Mouse (Mus musculus) thymus, postnatal 4 days (tissue): Measurements from ENCODE around the gene Pigv.

Source experiments
- DNase-seq: peaks from one replicate; pipeline ENCODE4 v3.0.0; 2021

The Pigv gene

DNA sequence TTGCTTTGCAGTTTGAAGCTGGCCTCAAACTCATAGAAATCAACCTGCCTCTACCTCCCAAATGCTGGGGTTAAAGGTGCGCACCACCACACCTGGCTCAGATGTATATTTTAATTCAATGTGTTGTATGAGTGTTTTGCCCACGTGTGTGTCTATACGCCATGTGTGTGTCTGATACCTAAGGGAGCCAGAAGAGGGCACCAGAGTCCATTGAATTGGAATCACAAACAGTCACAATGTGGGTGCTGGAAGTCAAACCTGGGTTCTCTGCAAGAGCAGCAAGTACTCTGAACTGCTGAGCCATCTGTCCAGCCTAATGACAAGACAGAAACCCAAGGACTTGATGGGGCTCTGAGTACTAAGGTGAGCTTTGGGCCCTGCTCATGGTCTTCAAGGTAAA lies 27.3 kb downstream of the Pigv start:
- no peak for DNase-seq

DNA sequence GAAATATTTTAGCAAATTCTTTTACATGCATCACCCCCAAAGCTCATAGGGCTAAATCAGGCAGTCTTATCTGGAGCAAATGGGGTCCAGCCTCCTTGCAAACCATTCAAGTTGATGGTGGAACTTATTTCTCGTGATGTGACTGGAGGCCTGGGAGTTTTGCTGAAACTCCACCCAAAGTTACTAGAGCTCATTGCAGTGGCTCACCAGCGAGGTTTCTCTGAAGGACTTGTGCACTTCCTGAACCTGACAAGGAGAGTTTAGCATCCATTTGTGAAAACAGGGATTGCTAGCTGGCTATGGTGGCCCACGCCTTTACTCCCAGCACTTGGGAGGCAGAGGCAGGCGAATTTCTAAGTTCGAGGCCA lies 38.4 kb downstream of the Pigv start:
- DNase-seq = no peak

DNA sequence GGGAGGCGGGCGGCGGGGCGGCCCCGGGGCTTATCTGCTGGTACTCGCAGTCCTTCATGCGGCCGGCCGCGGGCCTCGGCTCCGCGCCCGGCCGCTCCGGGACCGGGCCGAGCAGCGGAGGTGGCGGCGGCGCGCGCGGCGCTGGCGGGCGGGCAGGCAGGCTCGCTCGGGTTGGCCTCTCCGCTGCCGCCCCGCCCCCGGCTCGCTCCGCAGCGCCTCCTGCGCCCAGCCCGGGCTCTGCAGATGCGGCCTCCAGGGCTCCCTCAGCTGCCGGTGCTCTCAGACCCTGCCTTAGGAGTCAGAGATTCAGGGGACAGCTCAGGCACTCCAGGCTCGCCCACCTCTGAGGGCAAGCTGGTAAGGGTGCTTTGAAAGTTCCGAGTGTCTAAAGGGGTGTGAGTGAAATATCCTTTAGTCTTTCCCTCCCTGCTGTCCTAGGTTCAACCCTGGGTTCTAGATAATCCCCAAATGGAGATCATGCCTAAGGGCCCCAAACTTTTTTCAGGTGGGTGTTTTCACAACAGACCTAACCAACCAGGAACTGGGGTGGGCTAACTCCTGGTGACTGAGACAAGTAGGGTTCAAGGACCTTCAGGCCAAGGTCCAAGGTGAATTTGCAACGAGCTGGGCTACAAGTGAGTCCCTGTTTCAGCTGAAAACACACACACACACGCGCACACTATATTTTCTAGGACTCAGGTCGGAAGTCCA lies 39.0 kb downstream of the Pigv start:
- peak; percentile 96 for DNase-seq

DNA sequence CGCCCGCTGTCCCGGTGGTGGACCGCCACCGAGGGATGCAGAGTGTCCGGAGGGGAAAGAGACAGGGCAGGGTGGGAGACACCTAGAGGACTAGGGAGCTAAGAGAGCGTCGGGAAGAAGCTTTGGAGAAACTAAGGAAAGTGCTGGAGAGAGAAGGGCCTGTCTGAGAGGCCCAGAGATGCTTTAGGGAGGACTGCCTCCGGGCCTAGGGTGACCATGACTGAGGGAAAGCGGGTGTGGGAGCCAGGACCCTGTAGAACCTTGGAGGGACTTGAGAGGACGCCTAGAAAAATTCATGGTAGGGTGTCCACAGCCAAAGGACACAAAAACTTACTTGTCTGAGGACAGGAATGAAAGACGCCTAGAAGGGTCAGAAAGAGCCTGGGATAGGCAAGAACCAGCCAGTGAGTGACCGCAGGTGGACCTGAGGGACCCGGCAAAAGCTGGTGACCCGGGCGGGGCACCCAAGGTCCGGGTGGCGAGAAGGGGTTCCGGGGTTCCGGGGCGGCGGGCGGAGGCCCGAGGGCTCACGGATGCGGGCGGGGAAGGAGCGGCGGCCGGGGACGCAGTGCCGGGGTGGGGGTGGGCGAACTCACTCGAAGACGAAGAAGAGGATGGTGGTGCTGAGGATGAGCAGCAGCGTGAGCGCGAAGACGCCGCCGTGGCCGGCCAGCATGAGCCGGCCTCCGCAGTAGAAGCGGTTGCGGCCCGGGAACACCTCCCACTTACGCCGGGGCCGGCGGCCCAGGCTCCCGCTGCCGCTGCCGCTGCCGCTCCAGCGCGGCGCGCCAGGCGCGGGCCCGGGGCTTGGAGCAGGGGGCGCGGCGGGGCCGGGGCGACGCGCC lies 39.7 kb downstream of the Pigv start:
- DNase-seq = peak; percentile 78

DNA sequence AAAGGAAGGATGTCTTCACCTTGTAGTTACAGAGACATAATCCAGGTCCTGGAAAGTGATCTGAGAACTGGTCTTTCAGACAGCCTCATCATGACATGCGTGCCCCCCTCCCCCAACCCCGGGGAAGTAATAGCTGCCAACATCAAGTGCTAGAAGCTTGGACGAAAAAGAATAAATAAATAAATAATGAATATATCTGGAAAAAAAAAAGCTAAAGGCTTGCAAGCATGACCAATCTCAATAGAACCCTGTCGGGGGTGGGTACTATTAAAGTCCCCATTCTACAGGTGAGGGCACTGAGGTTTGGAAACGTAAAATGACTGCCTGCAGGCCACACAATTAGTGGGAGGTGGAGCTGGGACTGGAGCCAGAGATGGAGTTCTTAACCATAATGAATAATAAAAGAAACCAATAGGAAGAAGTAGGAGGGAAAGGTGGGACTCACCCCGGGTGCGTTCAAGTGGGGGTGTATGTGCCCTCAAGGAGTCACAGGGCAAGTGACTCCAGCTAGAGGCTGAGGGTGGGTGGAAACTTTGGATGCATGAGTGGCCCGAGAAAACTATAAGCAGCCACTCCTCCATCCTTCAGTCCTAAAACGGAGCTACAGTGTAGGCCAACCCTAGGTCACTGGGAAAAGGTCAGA lies 40.6 kb downstream of the Pigv start:
- DNase-seq = no peak

DNA sequence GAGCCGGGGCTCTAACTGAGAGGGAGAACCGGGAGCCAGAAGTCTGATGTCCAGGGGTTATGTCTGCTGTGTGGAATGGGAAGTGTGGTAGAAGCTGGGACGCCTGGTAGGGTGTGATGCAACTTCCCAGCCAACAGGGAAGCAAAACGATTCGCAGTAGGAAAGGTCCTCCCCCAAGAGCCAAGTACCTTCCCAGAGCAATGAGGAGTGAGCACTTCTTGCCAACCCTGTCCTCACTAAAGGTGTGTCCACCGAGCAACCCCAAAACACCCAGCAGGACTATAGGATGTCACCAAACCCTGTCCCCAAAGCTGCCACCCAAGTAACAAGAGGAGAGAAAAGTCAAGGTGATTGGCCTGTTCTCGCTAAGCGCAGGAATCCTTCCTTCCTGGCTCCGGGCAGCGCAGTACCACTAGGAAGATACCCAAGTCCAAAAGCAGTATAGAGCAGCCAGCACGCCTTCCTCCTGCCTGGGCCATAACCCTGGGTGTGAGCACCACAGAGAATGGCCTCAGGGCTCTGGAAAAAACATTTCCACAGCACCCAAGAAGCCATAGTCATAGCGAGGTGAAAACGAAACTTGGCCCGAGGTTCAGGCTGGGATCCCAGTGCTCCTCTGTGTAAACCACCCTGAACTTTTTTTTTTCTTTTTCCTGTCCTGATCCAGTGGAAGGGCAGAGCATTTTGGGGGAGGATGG lies 41.2 kb downstream of the Pigv start:
- DNase-seq = no peak

DNA sequence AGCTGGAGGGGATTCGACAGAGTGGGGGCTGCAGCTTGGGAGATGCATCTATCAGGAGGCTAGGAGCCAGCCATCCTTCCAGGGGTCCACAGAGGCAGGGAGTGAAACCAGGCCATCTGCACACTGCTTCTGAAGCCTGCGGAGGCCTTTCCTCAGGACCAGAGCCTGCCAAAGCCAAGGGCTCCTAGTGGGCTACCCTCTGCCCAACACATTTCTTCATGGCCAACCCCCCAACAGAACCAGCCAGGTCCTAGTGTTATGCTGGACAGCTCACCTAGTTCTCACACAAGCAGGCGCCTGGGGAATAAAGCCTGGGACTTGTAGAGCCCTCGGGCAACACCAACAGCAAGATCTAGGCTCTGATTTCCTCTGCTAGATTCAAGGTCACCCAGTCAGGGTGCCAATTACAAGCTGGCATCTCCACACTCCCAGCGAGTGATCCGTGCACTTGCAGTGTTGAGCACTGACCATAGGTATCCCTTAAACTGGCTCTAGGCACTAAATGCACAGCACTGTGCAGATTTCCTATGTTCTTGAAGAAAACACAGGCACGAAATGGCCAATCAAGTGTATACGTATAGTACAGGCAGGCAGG lies 42.0 kb downstream of the Pigv start:
- DNase-seq = no peak

DNA sequence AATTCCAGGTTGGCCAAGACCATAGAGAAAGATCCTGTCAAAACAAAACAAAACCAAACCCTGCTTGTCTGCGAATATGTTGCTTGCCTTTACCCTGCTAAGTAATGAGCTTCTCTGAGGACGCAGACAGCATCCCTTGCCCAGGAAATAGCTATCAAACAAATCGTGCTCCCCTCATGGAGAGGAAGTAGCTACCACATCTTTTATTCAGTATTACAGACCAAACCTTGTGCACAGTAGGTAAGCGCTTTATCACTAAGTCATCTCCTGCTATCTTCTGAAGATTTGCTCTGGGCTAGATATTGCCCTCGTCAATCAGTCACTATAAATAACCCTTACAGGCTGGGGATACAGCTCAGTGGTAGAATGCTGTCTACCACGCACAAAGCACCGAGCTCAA lies 43.3 kb downstream of the Pigv start:
- DNase-seq = no peak

DNA sequence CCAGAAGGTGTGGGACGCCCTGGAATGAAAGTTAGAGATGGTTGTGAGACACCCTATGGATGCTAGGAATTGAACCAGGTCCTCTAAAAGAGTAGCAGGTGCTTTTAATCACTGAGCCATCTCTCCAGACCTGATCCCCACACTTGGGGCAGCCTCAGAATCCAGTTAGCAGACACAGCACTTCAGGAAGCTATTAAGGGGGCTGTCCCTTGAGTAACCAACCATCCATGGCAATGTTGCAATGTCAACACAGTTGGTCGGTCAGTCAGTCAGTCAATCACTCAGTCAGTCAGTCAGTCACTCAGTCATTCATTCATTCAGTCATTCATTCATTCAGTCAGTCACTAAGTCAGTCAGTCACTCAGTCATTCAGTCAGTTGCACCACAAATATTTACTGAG lies 43.9 kb downstream of the Pigv start:
- DNase-seq = no peak

DNA sequence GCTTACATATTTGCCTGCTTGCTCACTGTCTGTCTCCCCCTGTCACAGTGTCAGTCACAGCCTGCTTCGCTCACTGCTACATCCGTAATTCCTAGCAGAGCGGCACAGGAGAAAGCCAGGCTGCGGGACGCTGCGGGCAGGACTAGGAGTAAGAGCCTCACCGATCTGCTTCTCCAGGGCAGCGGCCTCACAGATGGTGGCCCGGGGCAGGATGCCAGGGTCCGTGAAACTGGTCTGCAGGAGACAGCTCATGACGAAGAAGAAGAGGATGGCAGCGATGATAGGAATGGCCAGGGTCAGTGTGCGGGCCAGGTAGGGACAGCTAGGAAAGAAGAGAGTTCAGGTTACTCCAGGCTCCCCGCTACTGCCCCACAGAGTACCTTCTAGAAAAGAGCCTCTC lies 45.4 kb downstream of the Pigv start:
- no peak for DNase-seq

DNA sequence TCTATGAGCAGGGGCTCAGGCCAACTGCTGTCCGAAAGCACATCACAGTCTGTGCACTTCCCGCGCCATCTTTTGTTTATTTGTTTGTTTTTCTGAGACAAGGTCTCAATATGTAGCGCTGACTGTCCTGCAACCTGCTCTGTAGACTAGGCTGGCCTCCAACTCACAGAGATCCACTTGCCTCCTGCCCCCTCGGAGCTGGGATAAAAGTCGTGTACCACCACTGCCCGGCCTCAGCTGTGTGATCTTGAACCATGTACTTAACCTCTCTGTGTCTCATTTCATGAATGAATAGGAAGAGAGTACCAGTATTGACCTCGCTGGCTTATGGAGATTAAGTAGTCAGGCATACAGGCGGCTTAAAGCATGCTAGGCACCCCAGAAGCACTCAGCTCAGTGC lies 45.8 kb downstream of the Pigv start:
- no peak for DNase-seq

DNA sequence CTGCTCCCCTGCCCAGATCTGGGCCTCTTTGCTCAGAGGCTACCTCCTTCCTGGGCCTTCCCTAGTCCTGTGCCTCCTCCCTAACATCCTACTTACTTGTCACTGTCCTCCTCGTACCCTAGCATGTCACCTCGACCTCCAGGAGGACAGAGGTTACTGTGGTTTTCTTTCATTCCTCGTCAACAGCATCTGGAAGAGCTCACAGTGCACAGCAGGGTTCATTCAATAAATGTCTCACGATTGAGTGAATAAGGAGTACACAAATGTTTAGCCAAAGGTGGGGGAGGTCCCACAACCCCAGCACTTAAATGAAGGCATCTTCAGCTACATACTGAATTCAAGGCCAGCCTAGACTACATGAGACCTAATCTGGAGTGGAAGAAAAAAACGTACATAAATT lies 46.2 kb downstream of the Pigv start:
- no peak for DNase-seq

DNA sequence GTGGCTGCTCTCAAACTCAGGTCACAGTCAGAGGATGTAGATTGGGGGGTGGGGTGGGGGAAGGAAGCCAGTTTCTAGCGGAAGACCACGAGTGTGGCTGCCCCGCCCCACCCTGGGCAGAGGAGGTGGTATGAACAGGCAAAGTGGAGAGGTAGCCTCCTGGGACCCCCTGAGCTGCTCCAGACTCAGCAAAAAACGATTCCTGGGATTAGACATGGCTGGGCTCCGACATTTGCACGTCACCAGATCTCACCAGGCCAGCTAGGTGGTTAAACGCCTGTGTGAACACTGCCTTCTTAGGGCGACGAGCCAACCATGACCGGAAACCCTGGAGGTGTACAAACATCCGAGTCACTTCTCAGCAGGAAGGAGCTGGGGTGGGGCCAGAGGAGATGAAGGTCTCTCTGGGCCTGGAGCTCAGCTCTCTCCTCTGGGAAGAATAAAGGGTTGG lies 46.8 kb downstream of the Pigv start:
- DNase-seq = peak; percentile 83

DNA sequence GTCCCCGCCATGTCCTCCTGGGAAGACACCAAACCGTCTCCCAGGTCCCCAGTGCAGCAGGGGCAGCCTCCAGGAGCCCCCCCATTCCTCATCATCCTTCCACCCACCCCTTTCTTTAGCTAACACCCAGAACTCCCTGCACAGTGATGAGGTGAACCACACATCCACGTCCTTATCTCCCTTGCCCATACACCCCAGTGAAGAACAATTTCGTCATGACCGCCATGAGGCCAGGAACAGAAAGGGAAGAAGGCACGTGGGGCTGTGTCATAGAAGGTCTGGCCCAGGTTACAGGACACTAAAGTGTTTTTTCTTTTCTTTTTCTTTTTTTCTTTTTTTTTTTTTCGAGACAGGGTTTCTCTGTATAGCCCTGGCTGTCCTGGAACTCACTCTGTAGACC lies 47.6 kb downstream of the Pigv start:
- no peak for DNase-seq

DNA sequence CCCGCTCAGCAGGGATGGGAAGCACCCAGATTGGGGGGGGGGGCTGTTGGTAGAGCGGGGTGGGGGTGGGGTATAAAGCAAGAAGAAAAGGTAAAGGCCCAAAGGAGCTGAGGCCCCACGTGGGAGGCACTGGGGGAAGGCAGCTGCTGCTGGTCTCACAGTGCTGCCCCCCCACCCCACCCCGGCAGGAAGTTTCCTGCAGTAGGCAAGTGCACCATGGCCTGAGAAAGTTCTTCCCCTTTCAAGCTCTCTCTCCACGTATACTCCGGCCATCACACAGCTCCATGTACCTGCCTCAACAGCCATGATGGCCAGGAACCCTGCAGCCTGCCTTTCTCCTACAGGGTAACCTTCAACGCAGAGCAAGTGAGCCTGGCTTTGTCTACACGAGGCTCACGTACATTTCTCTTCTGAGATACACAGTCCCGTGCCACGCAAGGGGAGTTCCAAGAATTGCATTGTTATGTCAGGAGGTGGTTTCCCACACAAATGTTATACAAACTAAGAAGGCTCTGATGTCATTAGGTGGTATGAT lies 50.2 kb downstream of the Pigv start:
- peak; percentile 64 for DNase-seq

DNA sequence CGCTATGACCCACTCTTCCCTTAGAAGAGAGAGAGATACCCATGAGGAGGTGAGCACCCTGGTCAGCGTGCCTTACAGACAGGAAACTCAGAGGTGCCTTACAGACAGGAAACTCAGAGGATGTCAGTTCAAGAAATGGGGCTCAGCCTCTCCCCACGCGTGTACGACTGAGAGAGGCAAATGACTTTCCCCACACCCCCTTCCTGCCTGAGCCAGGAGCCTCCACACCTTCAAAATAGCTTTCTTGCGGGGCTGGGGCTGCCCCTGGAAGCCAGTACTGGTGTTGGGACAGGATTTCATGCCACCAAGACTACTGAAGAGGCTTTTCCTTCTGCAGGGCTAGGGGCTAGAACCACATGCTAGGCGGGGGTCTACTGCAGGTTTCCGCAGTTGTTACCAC lies 51.8 kb downstream of the Pigv start:
- peak; percentile 49 for DNase-seq

DNA sequence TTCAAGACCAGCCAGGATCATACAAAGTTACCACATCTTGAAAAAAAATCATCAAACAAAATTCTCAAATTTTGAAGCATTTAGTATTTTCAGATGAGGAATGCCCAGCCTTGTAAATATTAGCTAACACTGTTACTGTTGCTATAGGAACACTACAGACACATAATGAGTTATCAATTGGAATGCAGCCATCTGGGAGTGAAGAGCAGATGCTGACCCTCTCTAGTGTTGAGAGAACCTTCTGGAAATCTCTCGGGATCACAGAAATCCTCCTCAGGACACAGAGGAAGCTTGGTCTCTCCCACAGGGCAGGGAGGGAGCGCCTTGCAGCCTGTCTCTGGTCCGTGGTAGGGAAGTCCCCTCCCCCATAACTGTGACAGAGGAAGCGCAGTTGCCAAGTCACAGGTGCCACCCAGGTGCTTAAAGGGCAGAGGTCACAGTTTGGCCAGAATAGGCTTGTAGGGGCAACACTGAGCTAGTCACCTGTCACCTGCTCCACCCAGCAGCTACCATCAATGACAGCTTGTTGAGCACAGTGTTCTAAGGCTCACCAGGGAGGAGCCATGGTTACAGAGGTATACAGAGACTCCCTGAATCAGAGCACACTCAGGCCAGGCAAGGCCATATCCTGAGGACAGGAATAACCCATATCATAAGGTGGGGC lies 52.8 kb downstream of the Pigv start:
- no peak for DNase-seq

DNA sequence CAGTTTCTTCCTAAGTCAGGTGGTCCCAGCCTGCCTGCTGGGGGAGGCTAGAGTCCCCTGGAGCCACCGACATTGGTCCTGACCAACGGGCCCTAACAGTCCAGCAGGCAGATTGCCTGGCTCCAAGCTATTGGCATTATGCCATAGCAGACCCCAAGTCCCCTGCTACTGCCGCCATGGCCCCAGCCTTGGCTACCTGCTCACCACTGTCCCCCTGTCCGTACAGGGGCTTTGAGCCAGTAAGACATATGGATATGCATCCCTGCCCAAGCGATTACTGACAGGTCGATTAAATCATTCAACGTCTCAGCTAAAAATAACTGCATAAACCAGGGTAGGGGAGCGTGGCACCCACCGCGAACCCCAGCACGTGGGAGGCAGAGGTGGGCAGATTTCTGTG lies 54.5 kb downstream of the Pigv start:
- no peak for DNase-seq

DNA sequence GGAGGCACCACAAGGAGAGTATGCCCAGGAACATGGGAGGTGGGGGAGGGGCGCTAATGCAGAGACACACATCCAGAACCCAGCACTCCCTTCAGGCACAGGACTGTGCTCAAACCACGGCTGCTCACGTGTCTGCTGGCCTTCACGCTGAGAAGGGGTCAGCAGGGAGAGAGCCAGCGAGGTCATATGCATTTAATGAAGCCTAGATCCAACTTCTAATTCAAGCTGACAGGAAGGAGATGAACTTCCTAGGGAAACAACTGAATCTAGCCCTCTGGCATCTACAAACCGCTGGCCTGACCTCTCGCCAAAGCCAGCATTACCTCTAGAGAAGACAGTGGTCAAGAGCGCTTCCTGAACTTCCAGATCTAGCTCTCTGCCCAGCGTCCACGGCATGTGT lies 57.0 kb downstream of the Pigv start:
- DNase-seq = no peak

DNA sequence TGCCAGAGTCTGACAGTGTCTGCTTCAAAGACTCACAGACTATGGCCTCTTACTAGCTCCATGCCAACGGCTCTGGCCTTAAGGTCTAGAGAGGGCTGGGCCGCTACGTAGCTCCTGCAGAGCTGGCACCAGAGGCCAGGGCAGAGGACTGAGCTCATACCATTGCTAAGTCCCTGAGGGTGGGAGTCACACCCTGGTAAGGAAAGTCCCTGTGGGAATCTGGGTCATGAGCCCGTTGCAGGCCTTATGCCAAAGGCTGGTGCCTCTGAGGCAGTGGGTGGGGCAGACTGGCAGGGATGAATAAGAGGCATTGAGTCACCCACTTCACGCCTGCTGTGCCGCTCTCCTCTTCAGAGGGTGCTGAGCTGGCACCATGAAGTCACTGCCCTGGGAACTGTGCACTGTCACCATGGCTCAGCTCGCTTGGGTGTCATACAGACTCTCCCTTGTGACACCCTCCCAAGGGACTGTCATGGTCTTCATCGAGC lies 58.1 kb downstream of the Pigv start:
- DNase-seq = no peak

DNA sequence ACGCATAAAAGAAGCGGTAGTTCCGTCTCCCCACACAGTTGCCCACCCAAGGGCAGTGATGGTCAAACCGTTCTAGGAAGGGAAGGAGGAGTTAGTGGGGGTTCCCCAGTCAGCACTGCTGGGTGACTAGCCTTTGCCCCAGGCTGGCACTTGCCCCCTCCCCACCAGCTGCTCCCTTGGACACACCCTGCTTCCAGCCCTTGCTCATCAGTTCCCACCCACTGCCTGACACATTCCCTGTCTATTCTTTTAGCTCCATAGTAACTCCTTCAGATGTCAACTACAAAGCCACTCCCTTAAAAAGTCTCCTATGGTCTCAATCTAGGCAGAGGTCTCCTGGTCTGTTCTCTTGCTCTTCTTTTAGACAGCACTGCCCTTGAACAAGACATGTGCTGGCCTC lies 58.6 kb downstream of the Pigv start:
- DNase-seq = no peak

DNA sequence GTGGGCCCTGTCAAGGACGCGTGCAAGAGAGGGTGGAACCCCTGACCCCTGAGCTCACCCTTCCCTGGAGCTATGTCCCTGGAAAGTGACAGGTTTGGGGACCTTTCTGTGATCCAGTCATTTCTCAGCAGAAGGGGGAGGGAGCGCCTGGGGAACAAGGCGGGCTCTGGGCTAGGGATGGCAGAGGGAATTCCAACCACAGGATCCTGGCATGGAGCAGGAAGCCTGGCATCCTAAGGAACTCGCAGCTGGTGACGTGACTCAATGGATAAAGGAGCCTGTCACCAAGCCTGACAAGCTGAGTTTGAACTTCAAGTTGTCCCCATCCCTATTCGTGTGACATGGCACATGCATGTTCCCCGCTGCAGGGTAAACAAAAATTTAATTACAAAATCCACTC lies 59.4 kb downstream of the Pigv start:
- no peak for DNase-seq
